Mouse (Mus musculus) embryonic facial prominence, embryonic 15.5 days (tissue): ENCODE results near the gene Gmps. TPM values are rescaled to one million over a fixed set of nuclear protein-coding genes. Genes with fewer than 3 reads are reported as not detected.

ENCODE experiments used
- ATAC-seq: fragments of 200-750 bp; cut with Nextera tagmentation; 2 replicates; pipeline ENCODE4 v1.8.0; 2017; ENCODE audit warnings: low read depth, moderate TSS enrichment; ENCODE audit not compliant: insufficient number of reproducible peaks, low FRiP score, low TSS enrichment
- H3K27ac ChIP-seq: fragments of 300-500 bp; sonication (generic); replicated peaks from 2 replicates; pipeline ENCODE4 v1.5.1; 2015; ENCODE audit warnings: mild to moderate bottlenecking, inconsistent platforms
- H3K27me3 ChIP-seq: fragments of 300-500 bp; sonication (generic); 2 replicates; pipeline ENCODE4 v1.6.1; 2015; ENCODE audit warnings: inconsistent platforms
- H3K36me3 ChIP-seq: fragments of 300-500 bp; sonication (generic); 2 replicates; pipeline ENCODE4 v1.6.1; 2015; ENCODE audit warnings: mild to moderate bottlenecking, inconsistent platforms
- H3K4me1 ChIP-seq: fragments of 300-500 bp; sonication (generic); 2 replicates; pipeline ENCODE4 v1.6.1; 2015; ENCODE audit warnings: inconsistent platforms
- H3K4me2 ChIP-seq: fragments of 300-500 bp; sonication (generic); replicated peaks from 2 replicates; pipeline ENCODE4 v1.6.1; 2015; ENCODE audit warnings: mild to moderate bottlenecking, inconsistent platforms
- H3K4me3 ChIP-seq: fragments of 300-500 bp; sonication (generic); replicated peaks from 2 replicates; pipeline ENCODE4 v1.5.1; 2015; ENCODE audit warnings: mild to moderate bottlenecking, inconsistent platforms
- H3K9ac ChIP-seq: fragments of 300-500 bp; sonication (generic); 2 replicates; pipeline ENCODE4 v1.6.1; 2015; ENCODE audit warnings: inconsistent platforms
- H3K9me3 ChIP-seq: fragments of 300-500 bp; sonication (generic); replicated peaks from 2 replicates; pipeline ENCODE4 v1.6.1; 2016; ENCODE audit warnings: inconsistent platforms
- WGBS: fragments of 180-500 bp; shearing (Covaris S2); methylation state at CpG from one replicate; pipeline ENCODE4 v1.1.7; 2015; 5-methylcytosine and 5-hydroxymethylcytosine counted together
- polyA plus RNA-seq: library from polyadenylated mRNA; unstranded; fragments of >200 nt; fragmentation: Nextera tagmentation; extraction: Ambion mirVana; gene quantifications from 2 replicates; pipeline ENCODE4 v1.2.1, GENCODE M21; 2015

The Gmps gene
- polyA plus RNA-seq, 1 experiment from 2014 or later = 36.3 TPM

DNA sequence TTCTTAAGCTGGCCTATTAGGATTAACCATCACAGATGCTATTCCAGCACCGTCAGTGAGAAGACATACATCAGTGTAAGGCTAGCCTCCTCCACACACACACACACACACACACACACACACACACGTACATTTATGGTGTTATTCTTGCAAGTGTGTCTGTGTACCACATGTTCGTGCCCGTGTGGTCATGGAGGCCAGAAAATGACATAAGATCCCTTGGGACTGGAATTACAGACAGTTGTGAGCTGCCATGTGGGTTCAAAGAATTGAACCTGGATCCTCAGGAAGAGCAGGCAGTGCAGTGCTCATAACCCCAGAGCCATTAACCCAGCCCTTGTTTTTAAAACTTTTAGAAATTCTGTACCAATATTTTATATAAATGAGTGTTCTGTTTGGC lies 2.0 kb downstream of the Gmps start:
- 35% methylated on average over 4 of the region's 4 CpGs for WGBS
- H3K4me1 ChIP-seq = peaks cover 6% of the 10 kb centered on the region
- no peak overlapping the region for H3K4me3 ChIP-seq
- no peaks in the 10 kb centered on the region for H3K9me3 ChIP-seq
- no peak for ATAC-seq
- no peak overlapping the region for H3K27ac ChIP-seq
- H3K36me3 ChIP-seq = peaks cover 19% of the 10 kb centered on the region
- no peak overlapping the region for H3K9ac ChIP-seq
- no peak overlapping the region for H3K4me2 ChIP-seq
- H3K27me3 ChIP-seq = no peaks in the 10 kb centered on the region

DNA sequence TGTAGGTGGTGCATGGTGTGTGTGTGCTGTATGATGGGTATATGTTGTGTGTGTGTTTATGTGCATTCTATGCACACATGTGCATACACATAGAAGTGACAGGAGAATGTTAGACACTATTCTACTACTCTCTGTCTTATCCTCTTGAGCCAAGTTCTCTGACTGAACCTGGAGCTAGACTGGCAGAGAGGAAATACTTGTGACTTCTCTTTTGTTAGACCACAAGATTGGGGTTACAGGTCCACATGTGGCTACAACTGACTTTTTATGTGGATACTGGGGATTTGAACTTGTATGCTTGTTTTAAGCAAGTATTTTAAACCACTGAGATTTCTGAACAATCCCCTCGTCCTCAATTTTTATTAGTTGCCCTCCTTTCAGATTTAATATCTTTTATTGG lies 10.8 kb downstream of the Gmps start:
- no peak overlapping the region for H3K4me3 ChIP-seq
- H3K4me2 ChIP-seq = no peak overlapping the region
- no peak overlapping the region for H3K27ac ChIP-seq
- peaks cover 47% of the 10 kb centered on the region for H3K36me3 ChIP-seq
- no peaks in the 10 kb centered on the region for H3K9me3 ChIP-seq
- no peaks in the 10 kb centered on the region for H3K4me1 ChIP-seq
- no peaks in the 10 kb centered on the region for H3K27me3 ChIP-seq
- ATAC-seq = no peak
- H3K9ac ChIP-seq = no peak overlapping the region
- WGBS = 88% methylated on average over 1 of the region's 1 CpGs

DNA sequence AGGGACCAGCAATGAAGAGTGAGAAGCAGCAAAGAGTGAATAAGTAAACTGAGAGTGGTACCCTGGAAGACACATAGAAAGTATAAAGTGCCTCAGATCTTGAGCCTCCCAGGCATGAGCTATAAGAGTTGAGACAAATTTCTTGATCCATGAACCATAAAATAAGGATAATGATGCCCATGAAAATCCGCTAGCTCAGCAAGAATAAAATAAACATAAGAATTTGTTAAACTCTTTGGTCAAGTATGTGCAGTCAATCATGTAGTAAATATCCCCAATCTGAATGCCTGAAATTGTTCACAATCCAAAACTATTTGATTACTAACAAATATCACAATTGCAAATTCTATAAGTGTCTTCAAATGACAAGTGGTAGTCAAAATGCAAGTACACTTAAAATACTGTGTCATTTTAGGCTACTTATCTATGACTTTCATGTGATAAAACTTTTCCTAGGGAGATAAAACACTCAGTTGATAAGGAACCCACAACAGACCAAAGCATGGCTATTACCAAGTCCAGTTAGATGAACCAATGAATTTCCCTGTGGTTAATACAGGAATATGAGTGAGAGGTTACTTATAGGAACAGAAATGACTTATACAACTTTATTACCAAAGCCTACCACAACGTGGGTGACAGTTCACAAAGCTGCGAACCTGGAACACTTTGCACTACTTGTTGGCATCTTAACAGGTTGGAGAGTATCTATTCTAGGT lies 13.0 kb downstream of the Gmps start:
- Histone ChIP-seq H3K4me1 (no peaks in the 10 kb centered on the region), H3K9ac (no peak overlapping the region), H3K9me3 (no peaks in the 10 kb centered on the region), H3K27me3 (no peaks in the 10 kb centered on the region), H3K4me2 (no peak overlapping the region), H3K36me3 (peaks cover 51% of the 10 kb centered on the region), H3K27ac (no peak overlapping the region), H3K4me3 (no peak overlapping the region)
- ATAC-seq = no peak
- WGBS = 88% methylated on average over 3 of the region's 3 CpGs

DNA sequence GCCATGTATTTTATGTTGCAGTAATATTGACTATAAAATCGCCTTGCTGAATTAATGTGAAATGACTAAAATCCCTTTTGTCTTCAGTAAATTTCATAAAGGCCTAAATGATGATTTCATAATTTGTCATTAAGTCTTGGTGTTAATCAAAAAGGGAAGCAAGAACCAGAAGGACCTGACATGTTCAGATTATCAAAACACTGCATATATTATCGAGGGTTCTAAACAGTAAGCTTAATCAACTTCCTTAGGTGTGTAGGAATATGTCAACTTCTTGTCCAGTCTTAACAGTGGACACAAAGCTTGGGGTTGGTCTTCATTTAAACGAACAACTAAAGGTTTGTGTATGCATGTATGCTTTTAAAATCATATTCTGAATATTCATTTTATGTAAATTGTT lies 45.5 kb downstream of the Gmps start:
- Histone ChIP-seq H3K4me1 (no peaks in the 10 kb centered on the region), H3K4me3 (no peak overlapping the region), H3K4me2 (no peak overlapping the region), H3K27ac (no peak overlapping the region), H3K27me3 (no peaks in the 10 kb centered on the region), H3K36me3 (peaks cover 6% of the 10 kb centered on the region; the same call in 1 of the 2 replicates), H3K9me3 (no peaks in the 10 kb centered on the region), H3K9ac (no peak overlapping the region)
- 88% methylated on average over 3 of the region's 3 CpGs for WGBS
- no peak for ATAC-seq

GRCm38 (mm10) chr3:64021867-64022266 lies 46.0 kb downstream of the Gmps start:
- Histone ChIP-seq H3K36me3 (peaks cover 3% of the 10 kb centered on the region; the same call in 1 of the 2 replicates), H3K27ac (no peak overlapping the region), H3K4me1 (no peaks in the 10 kb centered on the region), H3K4me3 (no peak overlapping the region), H3K9me3 (no peaks in the 10 kb centered on the region), H3K4me2 (no peak overlapping the region), H3K27me3 (no peaks in the 10 kb centered on the region), H3K9ac (no peak overlapping the region)
- no peak for ATAC-seq
- 79% methylated on average over 2 of the region's 2 CpGs for WGBS

- no peak for ATAC-seq
- H3K27me3 ChIP-seq = no peaks in the 10 kb centered on the region
- no peak overlapping the region for H3K4me3 ChIP-seq
- no peak overlapping the region for H3K27ac ChIP-seq
- H3K4me1 ChIP-seq = no peaks in the 10 kb centered on the region
- WGBS = over 99% methylated on average over 4 of the region's 4 CpGs
- no peak overlapping the region for H3K4me2 ChIP-seq
- no peaks in the 10 kb centered on the region for H3K9me3 ChIP-seq
- H3K9ac ChIP-seq = no peak overlapping the region
- H3K36me3 ChIP-seq = no peaks in the 10 kb centered on the region
Measured at GRCm38 (mm10) chr3:64029846-64030245, 53.9 kb downstream of the Gmps start.

DNA sequence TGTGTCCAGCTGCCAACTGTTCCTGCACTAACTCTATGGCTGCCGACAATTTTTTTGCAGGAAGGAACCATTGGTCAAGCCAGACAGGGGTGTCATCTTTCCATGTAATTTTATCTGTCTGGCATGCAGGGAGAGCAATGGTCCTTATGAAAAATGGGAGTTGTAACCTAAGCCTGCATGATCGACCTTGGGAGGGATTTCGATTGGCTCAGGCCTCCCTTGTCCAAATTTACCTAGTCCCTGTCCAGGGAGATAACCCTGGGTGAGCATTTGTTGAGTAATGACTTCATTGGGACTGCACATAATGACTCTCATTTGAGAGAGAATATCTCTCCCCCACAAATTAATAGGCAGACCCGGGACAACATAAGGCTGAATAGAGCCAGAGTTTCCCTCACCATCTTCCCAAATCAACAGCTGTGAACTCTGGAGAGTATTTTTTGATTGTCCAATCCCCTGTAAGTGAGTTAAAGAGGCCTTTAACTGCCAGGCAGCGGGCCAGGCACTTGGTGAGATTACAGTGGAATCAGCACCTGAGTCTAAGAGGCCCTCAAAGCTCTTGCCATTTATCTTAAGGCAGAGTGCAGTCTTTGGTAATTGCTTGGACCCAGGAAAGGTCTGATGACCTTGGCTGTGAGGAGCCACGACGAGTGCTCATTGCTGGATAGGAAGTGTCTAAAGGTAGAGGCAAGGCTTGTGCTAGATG lies 62.4 kb downstream of the Gmps start:
- no peak overlapping the region for H3K9ac ChIP-seq
- H3K4me2 ChIP-seq = no peak overlapping the region
- no peak overlapping the region for H3K4me3 ChIP-seq
- H3K27ac ChIP-seq = no peak overlapping the region
- no peaks in the 10 kb centered on the region for H3K36me3 ChIP-seq
- ATAC-seq = no peak
- no peaks in the 10 kb centered on the region for H3K4me1 ChIP-seq
- H3K27me3 ChIP-seq = no peaks in the 10 kb centered on the region
- H3K9me3 ChIP-seq = no peaks in the 10 kb centered on the region
- 66% methylated on average over 7 of the region's 7 CpGs for WGBS

GRCm38 (mm10) chr3:64039818-64040784 lies 64.2 kb downstream of the Gmps start:
- H3K4me1 ChIP-seq = no peaks in the 10 kb centered on the region
- H3K9ac ChIP-seq = no peak overlapping the region
- 0 out of 2 replicates have a peak, but pooled peaks have one; percentile 54 for ATAC-seq
- H3K27me3 ChIP-seq = no peaks in the 10 kb centered on the region
- peak overlapping the region; percentile 71 for H3K4me2 ChIP-seq
- H3K9me3 ChIP-seq = no peaks in the 10 kb centered on the region
- H3K36me3 ChIP-seq = no peaks in the 10 kb centered on the region
- peak overlapping the region; percentile 45 for H3K4me3 ChIP-seq
- no peak overlapping the region for H3K27ac ChIP-seq
- 9% methylated on average over 25 of the region's 25 CpGs for WGBS

Other genes starting within 250 kb of the Gmps start
- gene Plch1, start 76.6 kb upstream of the Gmps start, polyA plus RNA-seq = 2.4 and 2.7 TPM in 2 replicates
- 9.6 and 9.9 TPM in 2 replicates for gene E130311K13Rik, start 46.6 kb upstream of the Gmps start, polyA plus RNA-seq
- 14.7 and 17.1 TPM in 2 replicates for gene Slc33a1, start 11.3 kb upstream of the Gmps start, polyA plus RNA-seq
- 0.08 and 0.09 TPM in 2 replicates for gene Vmn2r1, start 105.4 kb downstream of the Gmps start, polyA plus RNA-seq
- 0.09 TPM in 2 replicates for gene Vmn2r2, start 165.8 kb downstream of the Gmps start, polyA plus RNA-seq